Mouse (Mus musculus): Measurements from ENCODE around the gene Abhd16a.

GRCm38 (mm10) chr17:35048149-35048931 is 40.7 kb upstream of the Abhd16a start:
- no peak; the same call in 1 of the 2 replicates for TF ChIP-seq POLR2A (IDR thresholded peaks at IDR 0.05; ENCODE audit: low read depth, low read length)
- no peak for TF ChIP-seq CTCF (IDR thresholded peaks at IDR 0.05; ENCODE audit: extremely low read depth, insufficient read depth, insufficient read length, insufficient replicate concordance)
